Comparison of ENCODE assay signal across 18 mouse cellular contexts in the genomic region with DNA sequence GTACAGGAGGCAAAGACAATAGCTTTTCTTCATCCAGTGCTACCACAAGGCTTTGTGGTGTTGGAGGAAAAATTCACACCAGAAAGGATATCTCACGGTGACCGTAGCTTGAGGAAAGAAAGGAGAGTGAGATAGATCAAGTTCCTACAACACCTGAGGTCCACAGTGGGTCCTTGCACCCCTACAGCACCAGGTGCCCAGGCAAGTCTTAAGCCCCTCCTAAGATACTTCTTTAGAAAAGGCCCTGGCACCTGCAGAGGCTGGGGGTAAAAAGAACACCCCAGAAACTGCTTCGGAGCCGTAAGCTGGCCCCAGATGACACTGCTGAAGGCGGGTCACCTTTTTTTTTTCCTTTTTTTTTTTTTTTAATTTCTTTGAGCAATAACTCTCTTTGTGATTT.
"Had no signal": no experiment of that assay in that cellular context is flagged by ENCODE, and none has a peak within 500 bp of the region (broad histone marks: within the 10 kb centered on the region; RNA-seq: fewer than 3 reads in every experiment).

No protein-coding gene starts in this region.

- H3K27ac ChIP-seq: lung, embryonic 15.5 days; macrophage; midbrain, embryonic 13.5 days; midbrain, embryonic 15.5 days; neural tube, embryonic 12.5 days; stomach, embryonic 15.5 days; stomach, postnatal 0 days had no signal

- H3K4me3 ChIP-seq: lung, embryonic 15.5 days; megakaryocyte, embryonic 14.5 days; midbrain, embryonic 13.5 days; midbrain, embryonic 15.5 days; neural tube, embryonic 12.5 days; stomach, embryonic 15.5 days had no signal

- DNase-seq: liver, postnatal 0 days; lung, adult 2 months; lung, postnatal 14 days; lung, postnatal 36 days; right cerebral cortex, postnatal 14 days; thymus, adult 2 months; thymus, postnatal 25 days; thymus, postnatal 4 days had no signal

- H3K4me1 ChIP-seq: lung, embryonic 15.5 days; megakaryocyte, embryonic 14.5 days; midbrain, embryonic 13.5 days; midbrain, embryonic 15.5 days; neural tube, embryonic 12.5 days; stomach, embryonic 15.5 days had no signal

- ATAC-seq: liver, postnatal 0 days; lung, postnatal 0 days; midbrain, embryonic 13.5 days; midbrain, embryonic 15.5 days had no signal

- H3K27me3 ChIP-seq: lung, embryonic 15.5 days; megakaryocyte, embryonic 14.5 days; midbrain, embryonic 13.5 days; midbrain, embryonic 15.5 days; neural tube, embryonic 12.5 days; stomach, embryonic 15.5 days had no signal

- H3K4me2 ChIP-seq: lung, embryonic 15.5 days; midbrain, embryonic 11.5 days; midbrain, embryonic 13.5 days; midbrain, embryonic 15.5 days; neural tube, embryonic 12.5 days; stomach, embryonic 15.5 days had no signal

- H3K36me3 ChIP-seq: lung, embryonic 15.5 days; midbrain, embryonic 13.5 days; midbrain, embryonic 15.5 days; neural tube, embryonic 12.5 days; stomach, embryonic 15.5 days had no signal

- H3K9me3 ChIP-seq: lung, embryonic 15.5 days; midbrain, embryonic 15.5 days; stomach, embryonic 15.5 days had no signal

- H3K9ac ChIP-seq: liver, postnatal 0 days; lung, embryonic 15.5 days; midbrain, embryonic 13.5 days; midbrain, embryonic 15.5 days; neural tube, embryonic 12.5 days; stomach, embryonic 15.5 days had no signal
